Mouse (Mus musculus) monocyte, adult 59 days (primary cell): Measurements from ENCODE around the gene Zfp820. TPM values are rescaled to one million over a fixed set of nuclear protein-coding genes. Genes with fewer than 3 reads are reported as not detected.

Source experiments
- total RNA-seq, 2 experiments: library from RNA; stranded (reverse); gene quantifications; one replicate each; pipeline ENCODE4 v1.2.4; 2023

The Zfp820 gene
- under 1 TPM in 1 of 2 experiments, not detected in 1; 0.34 TPM for total RNA-seq

DNA sequence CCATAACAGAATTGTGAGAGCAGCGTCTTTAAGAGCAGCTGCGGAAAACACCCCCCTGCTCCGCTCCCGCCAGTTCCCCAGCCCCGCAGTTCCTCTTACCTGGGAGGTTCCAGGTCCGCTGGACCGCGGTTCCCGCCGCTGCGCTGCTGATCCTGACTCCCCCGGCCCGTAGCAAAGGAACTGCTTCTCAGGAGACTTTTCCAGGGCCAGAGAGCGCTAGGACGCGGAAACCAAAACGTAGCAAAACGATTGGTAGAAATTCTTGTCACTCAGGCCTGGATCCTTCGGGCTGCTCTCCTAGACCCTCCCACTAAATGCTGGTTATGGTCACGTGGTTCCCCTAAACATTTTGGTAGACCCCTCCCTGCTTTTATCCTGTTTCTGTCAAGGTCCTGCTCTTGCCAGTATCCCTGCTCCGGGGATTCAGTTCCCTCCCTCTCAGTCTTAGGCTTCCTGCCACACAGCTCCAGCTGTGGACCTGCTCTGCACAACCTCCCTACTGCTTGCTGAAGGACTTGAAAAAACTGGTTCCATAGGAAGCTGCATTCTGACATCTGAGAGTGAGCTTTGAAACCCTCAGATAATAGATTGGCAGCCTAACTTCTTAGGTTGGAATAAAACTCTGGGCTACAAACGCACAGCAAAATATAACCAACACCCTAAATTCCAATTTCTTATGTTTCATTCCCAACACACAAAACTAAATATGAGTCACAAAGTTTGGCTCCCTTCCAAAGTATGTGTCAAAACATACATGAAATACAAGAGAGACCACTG is at the start of gene Zfp820:
Gene Zfp820 (minus strand): TSS at position 228 of the 777 bp plus-strand sequence.

Other genes with a start within 250 kb of the Zfp820 start
- gene Zfp983, start 195.1 kb downstream of the Zfp820 start, total RNA-seq: 1 to 10 TPM; 7.3 to 9.6 TPM
- gene Gm10226, start 153.9 kb downstream of the Zfp820 start, total RNA-seq: 1 to 10 TPM; 3.2 to 7.8 TPM
- gene Zfp760, start 138.0 kb downstream of the Zfp820 start, total RNA-seq: 1 to 10 TPM; 3.3 to 3.7 TPM
- 1 to 10 TPM; 2.1 to 5.3 TPM for gene Zfp229, start 115.0 kb downstream of the Zfp820 start, total RNA-seq
- gene Zfp995, start 64.2 kb upstream of the Zfp820 start, total RNA-seq: 10 to 100 TPM in 1 of 2 experiments, 1 to 10 TPM in 1; 7.3 to 11.0 TPM
- 10 to 100 TPM; 14.0 TPM for gene Zfp942, start 116.7 kb upstream of the Zfp820 start, total RNA-seq
- 10 to 100 TPM; 16.7 to 17.2 TPM for gene Zfp943, start 116.8 kb upstream of the Zfp820 start, total RNA-seq